Mouse (Mus musculus) heart, postnatal 25 days (tissue): ENCODE measurements at regions not wholly inside any gene's neighbourhood (a gene's known extent, or its start where the extent isn't known, plus 50 kb on each side); places are given as distances from the start of the nearest gene placed in this dataset.

Experiments
- DNase-seq: peaks from one replicate; pipeline ENCODE4 v3.0.0; 2022; ENCODE audit warnings: low spot score
- intact Hi-C: fragments of 180-260 bp; cut with DNase I; formaldehyde crosslinking; loops from one replicate; pipeline ENCODE4 v1.15.1; 2025

- intact Hi-C loops, result no loop called here
- DNase-seq, result no peak
Observed at GRCm38 (mm10) chr6:127250874-127251670, 99.1 kb upstream of the Ccnd2 start.

GRCm38 (mm10) chr6:127251671-127251985 is 99.6 kb upstream of the Ccnd2 start:
- intact Hi-C loops, result no loop called here
- no peak for DNase-seq

- intact Hi-C loops, result no loop called here
- no peak for DNase-seq
Observed at GRCm38 (mm10) chr6:127252000-127252721, 100.2 kb upstream of the Ccnd2 start.

GRCm38 (mm10) chr6:127253935-127254334 is 101.9 kb upstream of the Ccnd2 start:
- intact Hi-C loops, result no loop called here

GRCm38 (mm10) chr6:127263903-127264680 is 112.1 kb upstream of the Ccnd2 start:
- intact Hi-C loops, result no loop called here
- no peak for DNase-seq

More at GRCm38 (mm10) chr6:127253935-127254334, 101.9 kb upstream of the Ccnd2 start:
- no peak for DNase-seq

- no peak for DNase-seq
- intact Hi-C loops, result no loop called here
Observed at GRCm38 (mm10) chr6:127265063-127265775, 113.2 kb upstream of the Ccnd2 start.

GRCm38 (mm10) chr6:127265901-127266812 is 114.2 kb upstream of the Ccnd2 start:
- DNase-seq, result peak; percentile 60
- intact Hi-C loops, result no loop called here

GRCm38 (mm10) chr6:127266813-127267165 is 114.8 kb upstream of the Ccnd2 start:
- DNase-seq, result no peak
- intact Hi-C loops, result no loop called here

GRCm38 (mm10) chr6:127269021-127269420 is 117.0 kb upstream of the Ccnd2 start:
- intact Hi-C loops, result no loop called here
- DNase-seq, result no peak

GRCm38 (mm10) chr6:127269525-127270044 is 117.6 kb upstream of the Ccnd2 start:
- DNase-seq, result no peak
- intact Hi-C loops, result no loop called here

- intact Hi-C loops, result no loop called here
- DNase-seq, result no peak
Observed at GRCm38 (mm10) chr6:127270774-127271173, 118.8 kb upstream of the Ccnd2 start.

GRCm38 (mm10) chr6:127271418-127271817 is 119.4 kb upstream of the Ccnd2 start:
- DNase-seq, result no peak
- intact Hi-C loops, result no loop called here

GRCm38 (mm10) chr6:127272630-127273029 is 120.6 kb upstream of the Ccnd2 start:
- DNase-seq, result no peak
- intact Hi-C loops, result loop anchor here (2.0 kb wide), 1 partner anchor 124 kb away; no protein-coding TSS in a partner anchor

GRCm38 (mm10) chr6:127274732-127275429 is 122.9 kb upstream of the Ccnd2 start:
- intact Hi-C loops, result no loop called here
- DNase-seq, result no peak

- DNase-seq, result no peak
Observed at GRCm38 (mm10) chr6:127275430-127275784, 123.4 kb upstream of the Ccnd2 start.

GRCm38 (mm10) chr6:127276362-127276761 is 124.4 kb upstream of the Ccnd2 start:
- intact Hi-C loops, result no loop called here
- no peak for DNase-seq

More at GRCm38 (mm10) chr6:127275430-127275784, 123.4 kb upstream of the Ccnd2 start:
- intact Hi-C loops, result no loop called here

GRCm38 (mm10) chr6:127278402-127278801 is 126.4 kb upstream of the Ccnd2 start:
- intact Hi-C loops, result no loop called here

GRCm38 (mm10) chr6:127284226-127284625 is 132.2 kb upstream of the Ccnd2 start:
- intact Hi-C loops, result no loop called here
- DNase-seq, result no peak

More at GRCm38 (mm10) chr6:127278402-127278801, 126.4 kb upstream of the Ccnd2 start:
- no peak for DNase-seq
